Mouse (Mus musculus) c-Kit-negative CD71-positive TER-119-positive erythroid progenitor cells, embryonic 14.5 days (primary cell): ENCODE data around the gene Stat1.

Experiments
- DNase-seq: peaks from one replicate; pipeline ENCODE4 v3.0.0-alpha.2; 2013; ENCODE audit warnings: low read depth, low spot score

Stat1 gene

DNA sequence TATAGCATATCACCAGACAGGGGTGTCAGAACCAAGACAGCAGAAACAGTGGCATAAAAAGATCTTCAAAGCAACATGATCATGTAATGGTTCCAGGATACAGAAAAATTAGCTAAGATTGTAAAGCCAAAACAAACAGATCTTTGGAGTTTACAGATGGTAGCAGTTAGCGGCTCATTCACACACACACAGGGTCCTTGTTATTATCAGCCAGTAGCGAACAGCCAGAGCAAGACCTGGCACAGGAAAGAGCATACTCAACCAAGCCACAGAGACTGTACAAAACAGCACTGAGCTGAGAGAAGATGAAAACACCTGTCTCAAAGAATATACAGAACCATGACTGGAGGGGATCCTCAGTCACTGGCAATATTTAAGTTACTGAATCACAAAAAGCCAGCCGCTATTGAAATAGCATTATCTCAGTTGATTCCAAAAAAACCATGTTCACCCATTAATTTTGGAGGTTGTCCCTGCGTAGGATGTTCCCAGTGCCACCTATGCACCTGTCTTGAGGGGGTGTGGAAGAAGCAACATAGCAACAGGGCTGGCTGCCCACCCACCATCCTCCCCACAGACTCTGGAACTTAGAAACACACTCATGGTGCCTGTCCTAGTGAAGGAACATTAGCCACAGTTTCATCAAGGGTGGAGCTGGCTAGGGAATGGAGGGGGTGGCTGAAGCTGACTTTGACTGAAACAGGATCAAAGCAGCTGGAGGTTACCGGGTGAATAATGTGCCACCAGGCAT is 44.6 kb downstream of the Stat1 start:
- DNase-seq, result no peak

DNA sequence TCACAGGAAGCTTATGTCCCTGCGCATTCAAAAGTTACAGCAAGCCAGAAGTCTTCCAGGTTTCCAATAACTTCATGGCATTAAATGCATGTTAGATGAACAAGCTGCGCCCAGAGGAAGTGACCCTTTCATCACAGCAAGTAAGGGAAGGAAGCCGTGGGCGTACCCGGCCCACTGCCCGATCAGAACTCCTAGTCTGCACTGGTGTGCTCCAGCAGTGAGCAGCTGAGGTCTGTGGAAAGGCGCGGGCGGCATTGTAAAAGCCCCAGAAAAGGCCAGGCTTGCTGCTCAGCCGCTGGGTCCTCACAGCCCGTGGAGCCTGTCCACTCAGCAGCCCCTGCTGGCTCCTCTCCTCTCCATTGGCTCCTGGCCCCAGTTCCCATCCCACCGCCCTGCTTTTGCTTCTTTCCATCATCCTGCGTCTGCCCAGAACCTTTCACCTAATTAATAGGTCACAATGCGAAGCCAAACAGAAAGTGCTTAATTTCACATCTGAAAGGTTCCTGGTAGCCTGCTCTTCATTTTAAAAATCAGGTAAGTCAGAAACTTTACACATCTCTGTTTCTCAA is 47.5 kb downstream of the Stat1 start:
- DNase-seq, result no peak

DNA sequence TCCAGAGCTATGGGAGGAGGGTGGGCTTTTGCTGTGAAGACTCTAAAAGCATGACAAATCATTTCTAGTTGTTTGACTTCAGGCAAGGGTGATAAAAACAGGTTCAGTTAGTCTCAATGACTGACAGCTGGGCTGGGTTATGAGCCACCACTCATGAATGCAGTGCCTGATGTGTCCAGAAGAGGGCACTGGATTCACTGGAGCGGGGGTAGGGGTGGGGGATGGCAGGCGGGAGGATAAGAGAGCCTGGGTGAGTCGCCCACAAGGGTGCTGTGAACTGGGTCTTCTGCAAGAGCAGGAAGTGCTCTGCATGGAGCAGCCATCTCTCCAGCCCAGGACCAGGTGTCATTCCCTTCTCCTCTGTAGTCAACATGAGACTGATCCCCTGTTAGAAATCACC is 50.8 kb downstream of the Stat1 start:
- no peak for DNase-seq

DNA sequence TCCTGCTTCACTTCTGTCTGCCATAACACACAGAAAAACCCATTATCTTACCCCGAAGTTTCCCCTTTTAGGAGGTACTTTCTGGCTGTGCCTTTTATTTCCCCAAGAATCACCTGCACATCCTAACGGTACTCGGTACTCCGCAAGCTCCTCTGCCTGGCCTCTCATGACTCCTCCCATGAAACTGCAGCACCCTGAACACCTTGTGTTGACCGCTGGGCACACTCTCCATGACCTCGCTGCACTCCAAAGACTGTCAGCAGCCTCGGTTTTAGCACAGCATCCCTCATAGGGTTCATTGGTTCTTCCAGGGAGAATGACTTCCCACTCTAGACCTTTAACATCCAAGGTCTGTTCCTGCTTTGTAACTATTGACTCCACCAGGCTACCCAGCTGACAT is 51.5 kb downstream of the Stat1 start:
- no peak for DNase-seq

- no peak for DNase-seq
These were observed 52.0 kb downstream of the Stat1 start for GRCm38 (mm10) chr1:52171271-52171670.

DNA sequence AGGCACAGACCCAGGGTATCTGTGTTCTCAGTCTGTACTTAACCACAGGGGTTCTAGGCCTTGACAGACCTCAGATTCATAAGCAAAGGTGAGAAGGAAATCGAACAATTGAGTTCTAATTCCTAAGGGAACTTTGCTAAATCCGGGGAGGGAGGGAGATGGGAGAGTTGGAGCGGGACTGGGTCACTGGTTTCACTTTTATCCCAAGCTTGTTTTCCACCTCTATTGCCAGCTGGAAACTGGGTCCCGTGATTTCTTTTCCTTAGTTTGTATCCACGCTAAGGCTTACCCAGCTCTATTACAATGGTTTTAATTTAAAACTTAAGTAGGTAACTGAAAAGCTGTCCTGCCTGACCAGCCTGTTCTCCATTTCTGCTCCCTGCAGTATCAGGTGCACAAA is 56.1 kb downstream of the Stat1 start:
- DNase-seq, result no peak

GRCm38 (mm10) chr1:52175983-52176382 is 56.7 kb downstream of the Stat1 start:
- DNase-seq, result no peak

- no peak for DNase-seq
These were observed 57.8 kb downstream of the Stat1 start for GRCm38 (mm10) chr1:52176999-52177398.

GRCm38 (mm10) chr1:52179939-52180568 is 60.8 kb downstream of the Stat1 start:
- DNase-seq, result no peak

DNA sequence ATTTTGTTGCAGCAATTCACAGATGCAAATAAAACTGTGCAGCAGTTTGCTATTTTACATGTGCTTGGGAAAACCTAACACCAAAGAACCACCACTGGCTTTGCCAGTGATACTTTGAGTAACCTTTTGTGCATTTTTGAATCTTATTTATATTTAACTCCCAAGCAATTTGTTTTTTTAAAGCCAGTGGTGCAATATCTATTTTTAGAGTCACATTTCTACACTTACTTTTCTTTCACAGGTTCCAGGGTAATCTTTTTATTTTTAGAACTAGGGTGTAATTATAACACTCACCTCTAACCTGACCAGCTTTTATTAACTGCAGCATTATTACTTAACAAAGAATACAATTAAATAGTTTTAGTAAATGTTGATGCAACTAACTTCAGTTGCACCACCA is 62.8 kb downstream of the Stat1 start:
- no peak for DNase-seq

DNA sequence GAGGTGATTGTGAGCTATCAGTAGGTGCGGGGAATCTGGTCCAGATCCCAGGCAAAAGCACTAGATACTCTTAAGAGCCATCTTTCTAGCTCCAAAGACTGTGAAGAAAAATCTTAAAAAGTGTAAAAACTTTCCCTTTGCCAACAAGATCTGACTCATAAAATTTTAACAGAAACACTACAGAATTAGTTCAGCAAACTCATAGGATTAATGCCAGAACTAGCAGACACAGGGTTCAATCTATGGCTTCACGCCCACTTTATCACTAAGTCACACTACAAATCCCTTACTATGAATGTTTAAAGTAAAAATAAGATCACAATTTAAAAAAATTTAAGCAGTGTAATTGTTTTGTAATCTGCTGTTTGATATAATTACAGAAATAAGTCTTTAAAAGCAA is 63.8 kb downstream of the Stat1 start:
- no peak for DNase-seq
